Mouse (Mus musculus) B cell, adult 67 days (primary cell): Measurements from ENCODE around the gene Gm6710. TPM values are rescaled to one million over a fixed set of nuclear protein-coding genes. Genes with fewer than 3 reads are reported as not detected.

Experiments
- total RNA-seq, 2 experiments: library from RNA; stranded (reverse); gene quantifications; 4 replicates each; pipeline ENCODE4 v1.2.4; 2023

The Gm6710 gene
- 10 to 100 TPM in 1 of 2 experiments, 1 to 10 TPM in 1; 4.0 to 11.6 TPM for total RNA-seq

DNA sequence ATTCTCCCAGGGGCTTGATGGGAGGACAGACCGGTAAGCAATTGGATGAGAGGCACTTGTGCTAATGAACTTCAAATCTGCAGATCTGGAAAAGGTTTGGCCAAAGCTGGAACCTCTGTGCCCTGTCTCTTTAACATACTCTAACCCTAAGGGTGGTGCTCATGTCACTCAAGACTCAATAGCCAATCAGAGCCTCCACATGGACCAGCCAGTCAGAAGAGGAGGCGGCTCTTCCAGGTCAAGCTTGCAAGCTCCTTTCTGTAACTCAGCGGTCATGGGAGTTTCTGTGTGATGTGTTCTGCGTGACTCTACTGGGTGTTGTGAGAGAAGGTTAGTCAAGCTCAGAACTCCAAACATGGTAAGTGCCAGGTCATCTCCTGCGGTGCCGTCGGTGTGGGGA, at the start of gene Gm6710:
Gene Gm6710, plus strand, starts transcription at position 196 of the 400 bp plus-strand sequence.

Other genes starting within 250 kb of the Gm6710 start
- not detected for gene Gm11007, start 225.2 kb upstream of the Gm6710 start, total RNA-seq
- not detected for gene Zfp969, start 165.6 kb upstream of the Gm6710 start, total RNA-seq
- gene Gm2007, start 127.7 kb upstream of the Gm6710 start, total RNA-seq, result not detected
- not detected for gene Gm14288, start 68.1 kb upstream of the Gm6710 start, total RNA-seq
- 1 to 10 TPM; 3.3 to 5.1 TPM for gene Zfp966, start 61.9 kb downstream of the Gm6710 start, total RNA-seq
- gene Gm2026, start 96.1 kb downstream of the Gm6710 start, total RNA-seq, result 1 to 10 TPM; 1.4 to 6.1 TPM